Mouse (Mus musculus): Measurements from ENCODE around the gene Tapt1. TPM values are rescaled to one million over a fixed set of nuclear protein-coding genes. Genes with fewer than 3 reads are reported as not detected.

The Tapt1 gene
- polyA plus RNA-seq, 1 experiment from 2014 or later: 31.7 TPM

DNA sequence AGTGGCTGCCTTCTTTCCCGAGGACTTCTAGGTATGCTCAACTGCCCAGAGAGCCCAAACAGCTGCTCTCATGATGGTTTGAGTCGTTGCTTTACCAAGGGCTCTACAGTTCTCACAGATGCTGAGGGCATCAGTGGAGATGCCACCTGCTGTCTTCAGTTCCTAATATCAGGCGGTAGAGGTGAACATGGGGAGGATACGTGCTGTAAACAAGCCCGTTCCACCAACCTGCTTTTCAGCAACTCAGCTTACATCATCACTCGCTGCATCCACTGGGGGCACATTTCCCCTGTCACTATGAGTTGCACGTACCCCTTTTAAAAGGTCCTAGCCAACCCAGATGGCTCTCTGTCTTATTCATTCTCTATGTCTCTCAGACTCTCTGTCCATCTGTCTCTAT lies 63.6 kb downstream of the Tapt1 start:
- H3K4me3 ChIP-seq (replicated peaks; ENCODE audit: low read length): no peak overlapping the region
- H3K4me2 ChIP-seq (ENCODE audit: low read depth, low read length): no peak overlapping the region
- H3K9me3 ChIP-seq (replicated peaks; ENCODE audit: control insufficient read depth, low read length): no peaks in the 10 kb centered on the region
- WGBS: 87% methylated on average over 7 of the region's 7 CpGs
- H3K36me3 ChIP-seq (ENCODE audit: control insufficient read depth, insufficient read depth, low read length): no peaks in the 10 kb centered on the region
- no peaks in the 10 kb centered on the region; the same call in 1 of the 2 replicates for H3K4me1 ChIP-seq (ENCODE audit: control insufficient read depth, insufficient read depth, low read length)
- no peak overlapping the region for H3K27ac ChIP-seq (ENCODE audit: low read length)
- ATAC-seq (ENCODE audit: insufficient read depth, low FRiP score): no peak
- no peak overlapping the region for H3K9ac ChIP-seq (ENCODE audit: low read length)
- no peaks in the 10 kb centered on the region for H3K27me3 ChIP-seq (ENCODE audit: control insufficient read depth, insufficient read depth, low read length)

DNA sequence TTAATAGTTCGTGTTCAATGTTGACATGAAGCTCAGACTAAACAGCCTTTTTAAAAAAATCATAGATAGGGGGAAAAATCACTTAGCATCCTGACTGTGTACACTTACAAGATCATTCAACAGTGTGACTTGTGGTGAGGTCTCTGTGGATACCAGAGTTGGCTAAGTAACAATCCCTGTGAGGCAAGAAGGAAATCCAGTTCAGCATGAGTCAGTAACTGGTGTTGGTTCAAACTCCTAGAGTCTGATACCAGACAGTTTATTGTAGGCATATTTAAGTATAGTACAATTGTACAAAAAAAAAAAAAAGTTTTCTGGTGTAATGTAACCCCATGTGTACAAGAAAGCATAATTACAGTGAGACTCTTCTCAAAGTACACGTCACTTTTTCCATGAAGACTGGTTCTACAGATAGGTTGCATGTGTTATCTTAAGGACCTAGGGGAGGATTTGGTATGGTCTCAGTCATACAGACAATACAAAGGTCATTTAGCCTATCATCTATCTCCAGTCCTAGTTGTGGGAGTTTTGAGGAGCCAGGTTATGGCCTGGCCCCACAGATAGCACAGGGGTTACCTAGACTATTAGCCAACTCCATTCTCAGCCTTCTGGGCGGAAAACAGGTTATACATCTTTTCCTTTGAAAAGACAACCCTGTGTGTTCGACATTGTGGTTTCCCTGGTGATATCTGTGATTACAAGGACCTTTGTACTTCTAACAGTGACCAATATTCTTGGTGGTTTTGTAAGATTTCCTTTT lies 66.6 kb downstream of the Tapt1 start:
- WGBS: 63% methylated on average over 4 of the region's 4 CpGs
- Histone ChIP-seq H3K4me1 (ENCODE audit: control insufficient read depth, insufficient read depth, low read length) (no peaks in the 10 kb centered on the region; the same call in 1 of the 2 replicates), H3K4me3 (replicated peaks; ENCODE audit: low read length) (no peak overlapping the region), H3K4me2 (ENCODE audit: low read depth, low read length) (no peak overlapping the region), H3K27me3 (ENCODE audit: control insufficient read depth, insufficient read depth, low read length) (no peaks in the 10 kb centered on the region), H3K9ac (ENCODE audit: low read length) (no peak overlapping the region), H3K36me3 (ENCODE audit: control insufficient read depth, insufficient read depth, low read length) (no peaks in the 10 kb centered on the region), H3K27ac (ENCODE audit: low read length) (no peak overlapping the region), H3K9me3 (replicated peaks; ENCODE audit: control insufficient read depth, low read length) (no peaks in the 10 kb centered on the region)
- no peak for ATAC-seq (ENCODE audit: insufficient read depth, low FRiP score)

DNA sequence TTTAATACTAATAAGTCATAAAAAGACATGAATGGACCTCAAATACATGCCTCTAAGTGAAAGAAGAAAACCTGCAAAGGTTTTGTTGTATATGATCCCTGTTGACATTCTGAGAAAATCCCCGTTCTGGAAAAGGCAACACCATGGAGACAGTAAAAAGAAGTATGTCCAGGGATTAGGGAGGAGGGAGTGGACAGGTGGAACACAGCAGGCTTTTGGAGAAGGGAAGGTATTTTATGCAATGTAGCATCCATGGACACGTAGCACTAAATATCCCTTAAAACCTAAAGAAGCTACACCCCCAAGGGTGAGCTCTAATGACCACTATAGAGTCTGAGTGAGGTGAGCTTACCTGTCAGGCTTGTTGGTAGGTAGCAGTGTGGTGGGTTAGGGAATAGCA lies 67.2 kb downstream of the Tapt1 start:
- WGBS: 80% methylated on average over 2 of the region's 2 CpGs
- H3K4me3 ChIP-seq (replicated peaks; ENCODE audit: low read length): no peak overlapping the region
- no peak overlapping the region for H3K27ac ChIP-seq (ENCODE audit: low read length)
- H3K36me3 ChIP-seq (ENCODE audit: control insufficient read depth, insufficient read depth, low read length): no peaks in the 10 kb centered on the region
- H3K4me1 ChIP-seq (ENCODE audit: control insufficient read depth, insufficient read depth, low read length): no peaks in the 10 kb centered on the region; the same call in 1 of the 2 replicates
- H3K9ac ChIP-seq (ENCODE audit: low read length): no peak overlapping the region
- no peaks in the 10 kb centered on the region for H3K27me3 ChIP-seq (ENCODE audit: control insufficient read depth, insufficient read depth, low read length)
- H3K9me3 ChIP-seq (replicated peaks; ENCODE audit: control insufficient read depth, low read length): no peaks in the 10 kb centered on the region
- no peak for ATAC-seq (ENCODE audit: insufficient read depth, low FRiP score)
- no peak overlapping the region for H3K4me2 ChIP-seq (ENCODE audit: low read depth, low read length)

DNA sequence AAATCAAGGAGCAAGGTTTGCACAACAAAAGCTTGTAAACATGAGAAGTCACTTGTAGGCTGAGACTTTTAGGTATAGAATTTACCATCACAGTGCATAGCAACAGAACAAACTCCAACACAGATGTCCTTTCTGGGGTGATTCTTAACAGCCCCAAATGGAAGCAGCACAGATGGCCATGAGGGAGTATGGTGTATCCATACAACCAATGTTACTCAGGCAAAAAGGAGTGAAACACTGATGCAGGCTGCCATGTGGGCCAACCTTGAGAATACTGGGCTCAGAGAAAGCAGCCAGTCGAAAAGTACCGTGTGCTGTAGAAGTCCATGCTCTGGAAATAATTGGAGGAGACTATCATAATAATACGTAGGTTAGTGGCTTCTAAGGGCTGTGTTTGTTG lies 68.0 kb downstream of the Tapt1 start:
- ATAC-seq (ENCODE audit: insufficient read depth, low FRiP score): no peak
- WGBS: 94% methylated on average over 3 of the region's 3 CpGs
- Histone ChIP-seq H3K4me2 (ENCODE audit: low read depth, low read length) (no peak overlapping the region), H3K36me3 (ENCODE audit: control insufficient read depth, insufficient read depth, low read length) (no peaks in the 10 kb centered on the region), H3K9me3 (replicated peaks; ENCODE audit: control insufficient read depth, low read length) (no peaks in the 10 kb centered on the region), H3K9ac (ENCODE audit: low read length) (no peak overlapping the region), H3K27me3 (ENCODE audit: control insufficient read depth, insufficient read depth, low read length) (no peaks in the 10 kb centered on the region), H3K4me3 (replicated peaks; ENCODE audit: low read length) (no peak overlapping the region), H3K27ac (ENCODE audit: low read length) (no peak overlapping the region), H3K4me1 (ENCODE audit: control insufficient read depth, insufficient read depth, low read length) (no peaks in the 10 kb centered on the region; the same call in 1 of the 2 replicates)

DNA sequence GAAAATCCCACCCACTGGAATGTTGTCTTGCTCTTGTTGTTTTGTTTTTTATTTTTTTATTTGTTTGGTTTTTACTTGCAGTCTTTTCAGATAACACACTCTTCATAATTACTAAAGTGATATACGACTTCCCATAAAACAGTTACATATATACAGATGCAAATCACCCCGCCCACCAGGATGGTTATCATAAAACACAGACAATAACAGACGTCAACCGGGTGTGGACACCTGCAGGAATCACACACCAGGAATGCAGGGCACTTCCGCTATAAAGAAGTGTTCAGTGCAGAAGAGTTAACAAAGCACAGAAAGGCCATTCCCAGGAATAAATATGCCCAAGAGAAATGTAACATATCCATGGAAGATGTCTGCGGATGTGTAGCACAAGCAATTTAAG lies 68.7 kb downstream of the Tapt1 start:
- no peak overlapping the region for H3K27ac ChIP-seq (ENCODE audit: low read length)
- WGBS: 78% methylated on average over 6 of the region's 6 CpGs
- H3K36me3 ChIP-seq (ENCODE audit: control insufficient read depth, insufficient read depth, low read length): no peaks in the 10 kb centered on the region
- no peak overlapping the region for H3K4me3 ChIP-seq (replicated peaks; ENCODE audit: low read length)
- no peak for ATAC-seq (ENCODE audit: insufficient read depth, low FRiP score)
- H3K4me2 ChIP-seq (ENCODE audit: low read depth, low read length): no peak overlapping the region
- no peak overlapping the region for H3K9ac ChIP-seq (ENCODE audit: low read length)
- no peaks in the 10 kb centered on the region for H3K27me3 ChIP-seq (ENCODE audit: control insufficient read depth, insufficient read depth, low read length)
- H3K4me1 ChIP-seq (ENCODE audit: control insufficient read depth, insufficient read depth, low read length): peaks cover 1% of the 10 kb centered on the region; the same call in 1 of the 2 replicates
- no peaks in the 10 kb centered on the region for H3K9me3 ChIP-seq (replicated peaks; ENCODE audit: control insufficient read depth, low read length)

DNA sequence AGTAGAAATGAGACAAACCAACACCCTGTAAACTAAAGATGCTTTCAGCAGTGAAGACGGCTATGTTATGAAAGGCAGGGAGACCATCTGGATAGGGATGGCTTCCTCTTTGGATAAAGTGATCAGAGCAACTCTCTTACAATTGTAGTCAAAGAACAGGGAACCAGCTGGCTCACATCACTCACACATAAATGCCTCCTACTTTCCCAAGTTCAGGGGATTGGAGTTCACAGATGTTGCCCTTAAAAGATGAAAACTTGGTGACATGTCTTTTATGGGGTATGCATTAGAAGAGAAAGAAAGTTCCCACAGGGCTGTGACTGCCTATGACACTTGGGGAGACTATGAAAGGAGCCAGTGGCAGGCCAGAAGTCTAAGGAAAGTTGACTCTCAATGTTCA lies 73.4 kb downstream of the Tapt1 start:
- H3K27me3 ChIP-seq (ENCODE audit: control insufficient read depth, insufficient read depth, low read length): no peaks in the 10 kb centered on the region
- H3K27ac ChIP-seq (ENCODE audit: low read length): no peak overlapping the region
- no peak overlapping the region for H3K9ac ChIP-seq (ENCODE audit: low read length)
- H3K4me1 ChIP-seq (ENCODE audit: control insufficient read depth, insufficient read depth, low read length): peaks cover 12% of the 10 kb centered on the region; the same call in 1 of the 2 replicates
- WGBS: 47% methylated on average over 1 of the region's 1 CpGs
- H3K9me3 ChIP-seq (replicated peaks; ENCODE audit: control insufficient read depth, low read length): peaks cover 5% of the 10 kb centered on the region; the same call in 1 of the 2 replicates
- no peaks in the 10 kb centered on the region for H3K36me3 ChIP-seq (ENCODE audit: control insufficient read depth, insufficient read depth, low read length)
- H3K4me2 ChIP-seq (ENCODE audit: low read depth, low read length): no peak overlapping the region
- H3K4me3 ChIP-seq (replicated peaks; ENCODE audit: low read length): no peak overlapping the region
- no peak for ATAC-seq (ENCODE audit: insufficient read depth, low FRiP score)

DNA sequence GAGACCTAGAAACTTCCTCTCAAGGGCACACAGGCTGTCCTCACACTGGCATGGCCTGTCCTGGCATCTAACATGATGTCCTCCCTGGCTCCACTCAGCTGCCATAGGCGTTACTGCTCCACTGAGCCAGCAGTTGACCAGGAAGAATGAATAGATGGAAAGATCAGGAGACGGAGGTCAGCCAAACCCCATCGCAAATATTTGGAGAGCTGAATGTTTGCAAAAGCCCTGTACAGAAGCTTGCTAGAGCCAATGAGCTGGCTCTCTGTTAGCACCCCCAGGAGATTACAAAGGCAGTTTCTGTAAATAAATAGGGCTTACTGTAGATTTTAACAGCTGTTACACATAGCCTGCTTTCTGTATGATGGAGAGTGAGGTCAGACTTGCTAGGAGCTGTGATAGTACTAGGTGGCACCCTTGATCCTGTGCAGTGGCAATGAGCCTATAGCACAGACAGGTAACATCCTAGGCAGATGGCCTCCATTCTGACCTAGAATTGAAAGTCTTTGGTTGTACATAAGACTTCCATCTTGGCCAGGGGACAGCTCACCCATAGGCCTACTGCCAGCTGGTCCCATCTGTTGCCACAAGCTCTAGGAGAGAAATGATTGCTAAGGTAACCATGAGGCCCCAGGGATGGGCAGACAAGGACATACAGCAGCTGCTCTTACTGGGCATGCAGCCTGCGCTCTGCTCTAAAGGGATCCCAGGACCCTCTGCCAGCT lies 74.9 kb downstream of the Tapt1 start:
- peak; percentile 93 for ATAC-seq (ENCODE audit: insufficient read depth, low FRiP score)
- Histone ChIP-seq H3K27me3 (ENCODE audit: control insufficient read depth, insufficient read depth, low read length) (no peaks in the 10 kb centered on the region), H3K4me2 (ENCODE audit: low read depth, low read length) (no peak overlapping the region), H3K9ac (ENCODE audit: low read length) (no peak overlapping the region), H3K9me3 (replicated peaks; ENCODE audit: control insufficient read depth, low read length) (peaks cover 5% of the 10 kb centered on the region; the same call in 1 of the 2 replicates), H3K4me1 (ENCODE audit: control insufficient read depth, insufficient read depth, low read length) (peaks cover 16% of the 10 kb centered on the region; the same call in 1 of the 2 replicates), H3K36me3 (ENCODE audit: control insufficient read depth, insufficient read depth, low read length) (no peaks in the 10 kb centered on the region), H3K27ac (ENCODE audit: low read length) (peak overlapping the region; percentile 75), H3K4me3 (replicated peaks; ENCODE audit: low read length) (no peak overlapping the region)
- WGBS: 32% methylated on average over 4 of the region's 4 CpGs

DNA sequence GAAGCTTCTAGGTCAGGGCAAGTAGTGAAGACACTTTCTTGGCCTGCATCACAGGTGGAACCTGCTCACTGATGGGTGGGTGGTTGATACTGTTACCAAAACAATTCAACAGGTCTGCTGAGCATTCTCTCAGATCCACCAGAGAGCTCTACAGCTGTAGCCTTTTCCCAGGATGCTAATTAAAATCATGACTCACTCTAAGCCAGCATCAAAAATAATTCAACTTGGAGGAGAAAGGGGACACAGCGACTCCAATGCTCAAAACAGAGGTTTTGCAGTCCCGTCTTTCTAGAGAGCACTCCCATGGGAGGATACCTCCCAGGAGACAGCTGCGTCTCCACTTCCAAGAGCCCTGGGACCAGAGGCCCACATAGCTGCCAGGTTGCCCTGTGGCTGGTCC lies 78.7 kb downstream of the Tapt1 start:
- ATAC-seq (ENCODE audit: insufficient read depth, low FRiP score): no peak
- H3K9me3 ChIP-seq (replicated peaks; ENCODE audit: control insufficient read depth, low read length): peaks cover 5% of the 10 kb centered on the region; the same call in 1 of the 2 replicates
- H3K4me1 ChIP-seq (ENCODE audit: control insufficient read depth, insufficient read depth, low read length): peaks cover 14% of the 10 kb centered on the region; the same call in 1 of the 2 replicates
- H3K4me3 ChIP-seq (replicated peaks; ENCODE audit: low read length): no peak overlapping the region
- no peaks in the 10 kb centered on the region for H3K27me3 ChIP-seq (ENCODE audit: control insufficient read depth, insufficient read depth, low read length)
- no peak overlapping the region for H3K9ac ChIP-seq (ENCODE audit: low read length)
- 80% methylated on average over 3 of the region's 3 CpGs for WGBS
- no peak overlapping the region for H3K4me2 ChIP-seq (ENCODE audit: low read depth, low read length)
- H3K27ac ChIP-seq (ENCODE audit: low read length): no peak overlapping the region
- H3K36me3 ChIP-seq (ENCODE audit: control insufficient read depth, insufficient read depth, low read length): no peaks in the 10 kb centered on the region

Data from stomach, embryonic 16.5 days (tissue).